Comparison of ENCODE assay signal across 8 mouse cellular contexts in the genomic region with DNA sequence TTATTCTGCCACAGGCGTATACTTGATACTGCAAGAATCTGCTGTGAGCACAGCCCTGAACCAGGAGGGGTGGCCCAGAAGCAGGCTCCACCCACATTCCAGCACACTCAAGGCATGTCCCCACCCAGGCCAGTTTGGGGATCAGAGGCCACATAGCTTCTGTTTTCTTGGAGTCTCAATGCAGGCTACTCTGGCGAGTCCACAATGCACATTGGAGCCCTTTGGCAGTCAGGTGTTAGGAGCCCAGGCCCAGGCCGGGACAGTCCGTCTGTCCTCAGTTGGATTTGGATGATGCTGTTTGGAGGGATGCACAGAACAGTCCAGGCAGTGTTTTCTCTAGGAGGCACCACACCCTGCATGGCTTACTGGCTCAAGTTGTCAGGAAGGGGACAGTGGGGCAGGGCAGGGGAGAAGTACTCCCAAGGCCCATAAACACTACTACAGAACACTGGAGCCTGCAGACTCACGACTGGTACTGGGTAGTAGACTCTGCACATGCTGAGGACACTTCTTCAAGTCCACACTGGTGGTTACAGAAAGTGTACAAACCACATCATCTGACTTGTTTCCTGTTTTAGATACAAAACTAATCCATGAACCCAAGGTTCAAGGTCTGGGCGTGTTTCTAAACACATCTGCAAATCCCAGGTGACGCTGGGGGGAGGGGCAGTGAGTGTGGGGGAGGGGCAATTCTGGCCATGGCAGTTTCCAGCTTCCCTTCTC. TPM values are rescaled to one million over a fixed set of nuclear protein-coding genes. Genes with fewer than 3 reads are reported as not detected.
A peak's percentile ranks its signal among the peaks of the same experiment; 100 is the strongest.
DNase-seq lines count a peak whose midpoint lies in the region; ATAC-seq lines count a peak whose summit lies in the region.

No protein-coding gene starts in this region.

- peak overlapping the region; percentile 83 for H3K27ac ChIP-seq in kidney, embryonic 16.5 days (ENCODE audit: low read length)

- peak; percentile 79 for ATAC-seq in kidney, embryonic 16.5 days (ENCODE audit: low FRiP score, low TSS enrichment)
- no peak for ATAC-seq in monocyte, adult 5-6 weeks (replicated peaks; ENCODE audit: insufficient number of reproducible peaks, low FRiP score, low TSS enrichment, poor library complexity, severe bottlenecking)
- no peak for ATAC-seq in CD4-positive, CD25-positive, alpha-beta regulatory T cell, adult 4 months

- DNase-seq in testis, postnatal 10 days (ENCODE audit: low spot score): peak; percentile 66
- no peak for DNase-seq in testis, postnatal 14 days (ENCODE audit: low spot score)
- DNase-seq in gastrocnemius, adult 8-10 months (ENCODE audit: low spot score in 2 of 2): peak; percentile 35 to 51
- peak; percentile 89 for DNase-seq in lung, postnatal 10 days
- no peak for DNase-seq in adrenal gland, adult (ENCODE audit: inconsistent age in 2 of 2, low spot score in 1 of 2)

- no peaks in the 10 kb centered on the region for H3K27me3 ChIP-seq in kidney, embryonic 16.5 days (ENCODE audit: insufficient read depth, low read length)

- H3K4me1 ChIP-seq in kidney, embryonic 16.5 days (ENCODE audit: insufficient read depth, low read length): peaks cover 26% of the 10 kb centered on the region

- no peaks in the 10 kb centered on the region for H3K9me3 ChIP-seq in kidney, embryonic 16.5 days (ENCODE audit: low read length)

- H3K9ac ChIP-seq in kidney, embryonic 16.5 days (replicated peaks; ENCODE audit: low read length): peak overlapping the region; percentile 27; the same call in 1 of the 2 replicates

- H3K36me3 ChIP-seq in kidney, embryonic 16.5 days (ENCODE audit: insufficient read depth, low read length): peaks cover 42% of the 10 kb centered on the region

- H3K4me2 ChIP-seq in kidney, embryonic 16.5 days (replicated peaks; ENCODE audit: low read depth, low read length): no peak overlapping the region

- WGBS in kidney, embryonic 16.5 days: 34% methylated on average over 7 of the region's 7 CpGs

- H3K4me3 ChIP-seq in kidney, embryonic 16.5 days (ENCODE audit: low read length): no peak overlapping the region

RNA-seq across cellular contexts. Expression of gene Sec16a, which starts 13.5 kb away (rescaled TPM):
- 10 to 100 TPM; 22.2 to 26.6 (median 24.3) TPM for total RNA-seq in gastrocnemius, adult 8-10 months (2022)
- polyA plus RNA-seq in kidney, embryonic 16.5 days (2015; fragmentation: Nextera tagmentation; extraction: Ambion mirVana): 27.6 and 28.6 TPM in 2 replicates
- 40.0 to 69.7 TPM (median 50.1 TPM) in 3 replicates for total RNA-seq in monocyte, adult 5-6 weeks (2017)
- 10 to 100 TPM; 24.8 to 31.7 TPM for polyA plus RNA-seq in CD4-positive, CD25-positive, alpha-beta regulatory T cell, adult 4 months (2017; shearing (Covaris generic))

RNA-seq across cellular contexts. Expression of gene Inpp5e, which starts 49.6 kb away (rescaled TPM):
- 1 to 10 TPM; 9.0 to 9.6 (median 9.2) TPM for total RNA-seq in gastrocnemius, adult 8-10 months (2022)
- 24.9 and 26.6 TPM in 2 replicates for polyA plus RNA-seq in kidney, embryonic 16.5 days (2015; fragmentation: Nextera tagmentation; extraction: Ambion mirVana)
- total RNA-seq in monocyte, adult 5-6 weeks (2017): 6.1 to 17.0 TPM (median 8.7 TPM) in 3 replicates
- 10 to 100 TPM in 1 of 2 experiments, 1 to 10 TPM in 1; 9.7 to 17.9 TPM for polyA plus RNA-seq in CD4-positive, CD25-positive, alpha-beta regulatory T cell, adult 4 months (2017; shearing (Covaris generic))

RNA-seq across cellular contexts. Expression of gene Notch1, which starts 57.9 kb away (rescaled TPM):
- 1 to 10 TPM; 4.9 to 7.0 (median 5.2) TPM for total RNA-seq in gastrocnemius, adult 8-10 months (2022)
- polyA plus RNA-seq in kidney, embryonic 16.5 days (2015; fragmentation: Nextera tagmentation; extraction: Ambion mirVana): 23.7 and 27.0 TPM in 2 replicates
- 11.6 to 22.2 TPM (median 13.8 TPM) in 3 replicates for total RNA-seq in monocyte, adult 5-6 weeks (2017)
- 10 to 100 TPM; 21.9 to 33.0 TPM for polyA plus RNA-seq in CD4-positive, CD25-positive, alpha-beta regulatory T cell, adult 4 months (2017; shearing (Covaris generic))

Comparison
In these comparisons a context has a peak if more than half of its experiments do, and no peak if none do; other contexts are left out.
1. DNase-seq: peak in testis, postnatal 10 days (single experiment), gastrocnemius, adult 8-10 months (2 of 2) and lung, postnatal 10 days (single experiment); none in testis, postnatal 14 days (single experiment) and adrenal gland, adult (0 of 2).